Mouse (Mus musculus): ENCODE measurements around the gene Grm4. TPM values are rescaled to one million over a fixed set of nuclear protein-coding genes. Genes with fewer than 3 reads are reported as not detected.

The Grm4 gene
- polyA plus RNA-seq, 3 experiments from 2014 or later, result 0.09 TPM; not detected in 2

DNA sequence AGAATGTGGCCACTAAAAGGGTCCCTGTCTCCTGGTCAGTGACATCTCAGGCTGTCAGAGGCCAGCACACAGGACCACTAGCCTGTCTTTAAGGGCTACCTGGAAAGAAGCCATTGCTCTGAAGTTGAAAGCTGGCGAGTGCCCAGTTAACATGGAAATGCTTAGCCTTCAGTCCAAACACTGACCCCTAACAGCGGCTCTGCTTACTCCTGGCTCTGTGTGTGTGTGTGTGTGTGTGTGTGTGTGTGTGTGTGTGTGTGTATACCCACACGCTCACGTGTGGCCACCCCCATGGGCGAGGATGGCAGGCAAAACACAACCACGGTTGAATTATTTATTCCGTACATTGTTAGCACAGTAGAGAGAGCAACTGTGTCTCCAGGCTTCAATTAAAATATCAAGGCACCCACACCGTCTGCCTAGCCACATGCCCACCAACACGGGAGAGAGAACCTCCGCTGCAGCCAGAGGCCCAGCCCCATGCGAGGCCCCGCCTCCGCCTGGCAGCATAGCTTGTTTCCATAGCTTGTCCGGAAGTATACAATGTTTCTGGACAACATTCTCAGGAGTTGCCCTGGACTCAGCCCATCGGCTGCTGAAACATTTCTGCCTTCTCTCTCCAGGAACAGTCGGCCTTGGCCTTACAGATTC is 32.9 kb downstream of the Grm4 start:
- no peak for ATAC-seq

DNA sequence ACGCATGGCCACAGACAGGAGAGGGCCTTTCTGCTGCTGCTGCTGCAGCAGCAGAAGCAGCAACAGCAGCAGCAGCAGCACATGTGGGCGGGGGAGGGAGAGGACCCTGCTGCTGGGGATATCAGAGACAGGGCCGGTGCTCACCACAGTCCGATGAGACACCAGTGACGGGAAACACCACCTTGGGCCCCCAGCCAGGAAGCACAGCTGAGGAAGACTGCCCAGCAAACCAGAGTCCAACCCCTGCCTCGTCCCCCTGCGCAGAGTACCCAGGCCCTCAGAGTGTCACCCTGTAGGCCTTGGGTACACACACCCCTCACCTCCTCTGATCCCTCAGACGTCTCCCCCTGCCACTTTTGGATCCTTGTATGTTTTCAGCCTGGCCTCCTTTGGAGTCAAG is 35.3 kb downstream of the Grm4 start:
- no peak for ATAC-seq

DNA sequence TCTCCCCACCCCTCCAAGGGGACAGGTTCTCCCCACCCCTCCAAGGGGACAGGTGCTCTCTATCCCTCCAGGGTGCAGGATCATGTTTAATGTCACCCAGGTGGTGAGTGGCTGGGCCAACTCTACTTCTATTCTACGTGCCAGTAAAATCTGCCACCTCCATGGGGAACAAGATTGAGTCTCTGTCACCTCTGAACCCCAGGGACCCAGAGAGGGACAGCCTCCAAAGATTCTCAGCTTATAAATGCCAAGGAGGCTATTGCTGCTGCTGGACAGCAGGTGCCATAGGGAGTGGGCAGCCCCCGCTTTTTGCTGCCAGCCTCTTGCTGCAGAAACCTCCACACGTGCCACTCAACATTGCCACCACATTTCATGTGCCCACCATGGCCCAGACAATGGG is 37.6 kb downstream of the Grm4 start:
- no peak for ATAC-seq

DNA sequence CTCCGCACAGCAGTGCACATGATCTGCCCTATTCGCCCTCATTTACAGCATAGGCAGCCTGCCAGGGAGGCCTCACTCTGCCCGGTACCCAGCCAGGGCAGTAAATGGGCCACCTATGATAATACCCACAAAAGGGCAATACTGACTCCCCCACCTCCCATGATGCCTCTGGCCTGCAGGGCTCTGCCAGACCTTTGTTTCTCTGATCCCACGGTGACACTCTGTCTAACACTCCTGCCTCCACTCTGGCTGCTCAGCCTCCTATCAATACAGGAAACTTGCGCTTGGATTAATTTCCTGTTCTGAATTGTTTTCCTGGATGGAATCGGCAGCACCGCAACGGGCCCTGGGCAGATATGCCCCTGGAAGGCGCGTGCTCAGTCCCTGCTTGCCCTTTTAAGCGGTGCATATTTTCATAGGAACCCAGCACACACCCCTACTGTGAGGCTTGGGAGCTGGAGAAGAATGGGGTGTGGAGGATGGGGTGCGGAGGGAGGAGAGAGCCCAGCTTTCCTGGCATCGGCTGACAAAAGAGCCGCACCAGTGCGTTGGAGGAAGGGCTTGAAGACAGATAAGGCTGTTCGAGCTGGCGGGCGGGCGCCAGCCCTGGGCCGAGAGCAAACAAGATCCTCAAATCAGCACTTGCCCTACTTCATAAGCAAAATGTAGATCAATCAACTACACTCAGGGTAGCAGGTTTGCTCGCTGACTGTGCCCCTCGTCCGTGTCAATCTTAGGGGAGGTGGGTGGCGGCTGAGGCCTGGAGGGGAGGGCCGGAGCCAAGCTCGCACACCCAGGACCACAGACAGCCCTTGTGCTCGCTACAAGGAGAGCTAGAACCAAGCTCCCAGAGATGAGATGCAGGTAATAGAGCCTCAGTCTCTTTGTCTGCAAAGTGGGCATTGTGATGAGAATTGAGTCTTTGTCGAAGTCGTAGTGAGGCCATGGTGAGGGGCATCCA is 40.8 kb downstream of the Grm4 start:
- no peak for ATAC-seq

DNA sequence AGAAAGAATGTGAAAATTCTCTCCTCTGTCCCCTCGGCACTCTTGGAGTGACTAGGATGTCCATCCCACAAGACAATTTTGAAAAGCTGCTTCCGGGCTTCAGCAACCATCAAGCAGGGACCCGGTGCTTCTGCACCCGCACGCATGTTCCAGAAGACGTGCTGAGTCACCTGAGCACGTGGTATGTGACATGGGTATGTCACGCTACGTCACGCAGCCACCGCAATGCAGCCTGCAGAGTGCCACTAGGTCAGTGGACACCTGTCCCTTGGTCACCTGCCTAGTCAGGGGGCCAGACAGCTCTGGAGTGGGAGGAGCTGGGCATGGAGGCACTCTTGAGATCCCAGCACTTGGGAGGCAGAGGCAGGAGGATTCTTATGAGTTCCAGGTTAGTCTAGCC is 45.6 kb downstream of the Grm4 start:
- no peak for ATAC-seq

DNA sequence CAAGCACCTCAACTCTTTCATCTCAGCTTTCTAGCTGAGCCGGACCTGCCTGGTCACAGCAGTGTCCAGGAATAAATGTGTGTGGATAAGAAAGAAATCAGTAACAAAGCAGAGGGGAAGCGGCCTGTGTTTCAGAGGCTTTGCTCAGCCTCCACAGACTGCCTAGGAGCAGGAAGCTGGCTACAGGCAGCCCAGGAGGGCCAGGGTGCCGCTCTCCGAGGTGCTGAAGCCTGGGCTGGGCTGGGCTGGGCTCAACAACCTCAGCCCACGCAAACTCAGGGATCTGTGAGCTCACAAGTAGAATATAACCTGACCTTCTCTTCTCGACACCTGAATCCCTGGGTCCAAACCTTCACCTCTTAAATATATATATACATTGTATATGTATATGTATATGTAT is 54.6 kb downstream of the Grm4 start:
- no peak for ATAC-seq

DNA sequence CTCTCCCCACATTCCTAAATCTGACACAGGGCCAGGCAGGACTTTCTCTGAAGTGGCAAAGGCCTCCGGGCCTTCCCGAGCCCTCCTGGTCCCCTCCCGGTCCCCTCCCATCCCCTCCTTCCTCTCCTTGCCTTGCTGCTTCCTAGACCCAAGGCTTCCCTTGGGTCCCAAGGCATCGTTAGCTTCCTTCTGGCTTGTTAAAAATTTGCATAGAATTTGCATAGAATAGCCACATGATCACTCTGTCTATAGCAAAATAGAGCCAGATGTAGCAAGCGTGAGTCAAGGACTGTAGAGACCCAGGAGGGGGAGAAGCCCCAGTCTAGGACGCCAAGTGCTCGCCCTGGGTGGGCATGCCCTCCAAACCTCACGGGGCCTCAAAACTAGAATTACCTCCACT is 55.3 kb downstream of the Grm4 start:
- ATAC-seq, result no peak

DNA sequence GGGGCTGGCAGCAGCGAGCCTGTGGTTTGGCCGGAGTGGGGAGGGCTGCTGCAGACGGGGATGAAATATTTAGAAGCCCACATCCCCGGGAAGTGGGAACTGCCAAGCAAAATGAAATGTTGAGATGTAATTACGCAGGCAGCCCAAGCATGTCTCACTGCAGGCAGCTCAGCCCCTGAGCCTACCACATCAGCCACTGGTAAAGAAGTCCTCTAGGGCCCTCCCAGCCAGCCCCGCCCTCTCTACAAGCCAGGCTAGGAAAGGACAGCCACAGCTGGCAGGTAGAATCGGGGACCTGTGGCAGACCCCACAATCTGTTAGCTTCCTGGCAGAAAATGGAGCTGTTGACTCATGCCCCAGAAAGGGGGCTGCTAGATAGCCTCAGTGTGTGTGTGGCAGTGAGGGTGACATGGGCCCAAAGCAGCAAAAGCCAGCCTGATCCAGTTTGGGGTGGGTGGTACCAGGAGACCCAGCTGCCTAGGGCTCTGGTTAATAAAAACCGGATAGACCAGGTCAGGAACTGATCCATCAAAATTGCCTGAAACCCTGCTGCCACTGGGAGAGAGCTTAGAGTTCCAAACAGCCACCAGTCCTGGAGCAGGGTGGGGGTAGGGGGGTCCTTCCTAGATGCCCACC is 56.8 kb downstream of the Grm4 start:
- ATAC-seq, result no peak

DNA sequence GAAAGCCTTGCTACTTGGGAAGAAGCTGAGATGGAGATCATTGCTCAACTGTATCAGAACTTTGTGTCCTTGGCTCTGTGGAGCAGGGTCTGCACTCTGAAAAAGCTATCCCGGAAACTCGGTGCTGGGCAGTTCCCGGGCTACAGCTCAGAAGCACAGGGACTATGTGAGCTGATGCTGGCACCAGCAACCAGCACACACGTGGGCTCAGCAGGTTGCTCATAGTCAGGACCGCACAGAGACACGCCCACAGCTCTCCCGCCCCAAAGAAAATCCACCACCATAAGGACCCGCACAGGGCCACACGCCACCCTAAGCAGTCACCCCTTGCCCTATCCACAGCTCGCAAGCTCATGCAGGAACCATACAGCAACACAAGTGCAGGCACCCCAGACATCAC is 61.2 kb downstream of the Grm4 start:
- no peak for ATAC-seq

DNA sequence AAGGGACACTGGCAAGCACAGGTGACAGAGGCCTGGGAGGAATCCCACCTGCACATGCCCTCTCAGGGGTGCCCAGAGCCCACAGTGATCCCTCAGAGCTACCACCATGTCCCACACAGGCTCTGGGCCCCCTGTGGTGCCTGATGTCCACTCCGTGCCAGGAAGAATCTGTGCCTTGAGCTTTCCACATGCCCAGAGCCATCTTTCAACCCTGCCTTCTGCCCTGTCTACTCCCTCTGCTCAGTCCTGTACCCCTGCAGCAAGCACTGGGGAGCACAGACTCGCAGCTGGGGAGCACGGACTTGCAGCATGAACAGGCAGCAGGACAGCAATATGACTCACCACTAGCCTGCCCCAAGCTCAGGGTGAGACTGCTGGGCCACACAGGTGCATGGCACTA is 62.0 kb downstream of the Grm4 start:
- no peak for ATAC-seq

DNA sequence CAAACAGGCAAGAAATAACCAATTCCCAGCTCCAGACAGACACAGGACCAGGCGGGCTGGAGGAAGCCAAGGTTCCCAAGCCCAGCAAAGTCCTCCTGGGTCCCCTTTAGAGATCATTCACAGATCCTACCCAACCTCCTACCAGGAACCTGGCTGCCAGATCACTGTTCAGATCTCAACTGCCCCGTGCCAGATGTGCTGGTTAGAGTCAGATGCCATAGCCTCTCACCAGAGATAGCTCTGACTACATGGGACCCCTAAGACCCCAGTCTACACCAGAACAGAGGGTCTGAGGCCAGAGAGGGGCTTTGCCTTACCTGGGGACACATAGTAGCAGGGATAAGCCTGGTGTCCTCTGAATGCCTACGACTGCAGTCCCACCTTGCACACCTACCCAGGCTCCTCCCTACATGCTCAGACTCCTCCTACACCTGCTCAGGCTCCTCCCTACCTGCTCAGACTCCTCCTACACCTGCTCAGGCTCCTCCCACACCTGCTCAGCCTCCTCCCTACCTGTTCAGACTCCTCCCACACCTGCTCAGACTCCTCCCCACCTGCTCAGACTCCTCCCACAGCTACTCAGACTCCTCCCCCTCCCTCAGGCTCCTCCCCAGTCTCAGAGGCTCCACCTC is 63.2 kb downstream of the Grm4 start:
- no peak for ATAC-seq

DNA sequence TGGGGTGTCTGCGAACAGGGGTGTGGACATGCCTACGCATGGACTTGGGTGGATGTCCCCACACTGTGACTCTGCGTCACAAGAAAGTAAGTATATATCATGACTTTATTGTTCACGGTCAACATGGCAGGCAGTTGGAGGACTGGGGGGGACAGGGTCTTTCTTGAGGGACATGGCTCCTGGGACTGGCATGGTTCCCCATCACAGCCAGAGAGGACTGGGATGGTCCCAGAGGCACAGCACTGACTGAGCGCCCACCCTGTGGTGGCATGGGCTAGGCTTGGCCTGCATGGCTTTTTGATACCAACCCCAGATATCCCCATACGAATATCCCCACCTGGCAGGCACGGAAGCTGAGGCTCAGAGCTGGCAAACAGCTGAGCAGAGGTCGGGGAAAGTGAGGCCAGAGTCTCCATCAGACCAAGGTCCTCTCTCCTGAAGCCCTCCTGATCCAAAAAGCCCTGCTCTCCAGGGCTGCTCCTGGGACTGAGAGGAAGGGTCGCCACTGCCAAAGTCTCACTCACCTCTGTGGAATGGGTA is 64.1 kb downstream of the Grm4 start:
- ATAC-seq, result no peak

DNA sequence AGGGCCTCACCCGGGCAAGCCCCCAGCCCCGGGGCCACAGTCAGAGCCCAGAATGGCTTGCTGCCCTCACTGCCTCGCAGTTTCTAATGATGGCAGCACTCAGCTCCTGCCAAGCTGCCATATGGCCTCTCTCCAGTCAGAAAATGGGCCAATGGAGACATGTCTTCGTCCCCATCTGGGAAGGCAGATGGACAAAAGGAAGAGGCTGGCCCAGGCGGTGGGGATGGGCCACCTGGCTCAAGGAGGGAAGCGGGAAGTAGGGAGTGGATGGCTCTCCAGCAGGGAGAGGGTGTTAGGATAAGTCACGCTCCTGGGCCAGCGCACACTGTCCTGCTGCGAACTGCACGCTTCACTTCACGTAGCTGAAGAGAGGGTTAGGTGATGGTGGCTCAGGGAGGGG is 64.8 kb downstream of the Grm4 start:
- ATAC-seq, result no peak

DNA sequence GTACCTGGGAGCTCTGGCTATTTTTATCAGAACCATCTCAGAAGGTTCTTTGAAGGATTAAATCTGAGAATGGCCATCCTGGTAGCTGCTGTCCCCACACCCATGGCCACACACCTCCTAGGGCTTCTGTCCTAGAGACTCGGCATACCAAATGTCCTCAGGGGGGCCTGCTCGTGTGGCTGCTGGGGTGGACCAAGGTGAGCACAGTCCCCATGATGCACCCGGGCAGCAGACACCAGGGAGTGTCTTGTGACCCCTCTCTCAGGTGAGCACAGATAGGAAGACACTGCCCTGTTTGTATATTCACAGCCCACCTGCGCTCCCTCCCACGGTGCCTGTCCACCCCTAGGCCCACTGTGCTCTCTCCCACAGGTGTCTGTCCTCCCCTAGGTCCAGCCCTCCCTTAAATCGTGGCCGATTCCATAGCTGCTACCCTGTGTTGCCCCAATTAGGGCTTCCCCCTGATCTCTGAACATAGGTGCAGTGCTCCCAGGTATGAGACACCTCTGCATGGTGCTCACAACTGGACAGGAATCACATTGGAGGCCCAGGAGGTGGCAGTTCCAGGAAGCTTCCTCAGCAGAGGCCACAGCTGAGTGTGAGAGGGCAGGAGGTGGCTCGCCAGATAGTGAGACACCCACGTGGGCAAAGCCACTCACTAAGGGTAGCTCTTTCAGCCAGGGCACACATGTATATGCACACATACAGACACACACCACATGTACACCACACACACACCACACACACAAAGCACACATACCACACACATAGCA is 66.0 kb downstream of the Grm4 start:
- ATAC-seq, result no peak

DNA sequence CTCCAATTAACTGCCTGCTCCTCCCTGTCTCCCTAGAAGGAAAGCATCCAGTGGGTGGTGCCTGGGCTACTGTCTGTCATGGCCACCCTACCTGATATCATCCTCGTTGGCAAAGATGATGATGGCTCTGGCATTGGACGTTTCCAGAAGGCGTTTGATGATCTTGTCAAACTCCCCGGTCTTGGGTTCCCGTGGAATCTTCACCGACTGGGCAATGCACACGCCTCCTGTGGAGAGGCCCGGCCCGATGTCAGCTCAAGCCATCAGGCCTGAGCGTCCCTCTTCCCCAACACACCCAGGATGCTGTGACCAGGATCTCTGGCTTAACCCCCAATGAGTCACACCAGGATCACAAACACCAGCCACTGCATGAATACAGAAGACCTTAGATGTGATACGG is 66.8 kb downstream of the Grm4 start:
- ATAC-seq, result no peak

DNA sequence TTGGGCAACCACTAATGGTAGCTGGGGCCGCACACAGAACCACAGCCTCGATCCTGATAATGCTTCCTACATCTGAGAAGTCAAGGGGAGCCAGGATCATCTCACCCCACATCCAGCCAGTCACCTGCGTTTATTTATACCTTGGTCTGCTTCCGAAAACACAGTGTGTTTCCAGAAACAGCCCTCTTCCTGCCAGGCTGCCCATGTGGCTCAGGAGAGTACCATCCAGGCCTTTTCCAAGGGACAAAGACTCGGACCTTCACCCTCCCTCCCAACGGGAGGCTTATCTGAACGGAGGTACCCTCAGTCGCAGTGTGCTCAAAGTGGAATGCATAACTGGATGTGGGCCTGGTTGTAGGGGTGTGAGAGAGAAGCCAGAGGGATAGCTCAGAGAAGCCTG is 68.2 kb downstream of the Grm4 start:
- no peak for ATAC-seq

DNA sequence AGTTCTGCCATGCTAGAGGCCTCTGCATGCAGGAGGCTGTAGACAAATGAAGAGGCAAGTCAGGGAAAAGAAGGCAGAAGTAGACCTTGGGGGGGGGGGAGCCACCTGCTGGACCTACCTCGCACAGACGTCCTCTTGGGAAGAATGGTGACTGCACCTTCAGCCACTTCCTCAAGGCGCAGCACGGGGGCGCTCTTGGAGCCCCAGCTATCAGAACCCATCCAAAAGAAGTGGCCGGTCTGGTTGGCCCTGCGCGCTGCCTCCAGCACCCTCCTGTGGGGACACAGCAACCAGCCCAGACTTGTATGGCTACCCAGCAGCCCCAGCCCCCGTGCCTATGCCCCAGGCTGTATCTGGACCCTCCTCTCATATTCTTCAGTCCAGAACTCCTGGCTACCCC is 69.4 kb downstream of the Grm4 start:
- no peak for ATAC-seq

DNA sequence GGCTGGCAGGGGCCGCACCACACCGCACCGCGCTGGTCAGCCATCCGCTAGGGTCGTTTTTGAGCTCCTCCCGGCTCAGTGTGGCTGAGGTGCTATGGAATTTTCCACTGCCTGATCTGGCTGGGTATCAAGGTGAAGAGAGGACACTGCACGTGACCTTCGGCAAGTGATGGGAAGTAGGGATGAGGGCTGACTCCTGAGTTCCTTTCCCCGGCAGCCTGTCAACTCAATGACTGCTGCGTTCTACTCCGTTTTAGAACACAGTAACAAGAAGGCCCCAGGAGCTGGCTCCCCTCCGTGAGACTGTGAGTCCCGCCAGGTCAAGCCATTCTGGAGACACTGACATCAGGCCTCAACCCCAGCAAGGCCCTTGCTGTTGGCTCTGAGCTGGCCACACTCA is 70.0 kb downstream of the Grm4 start:
- no peak for ATAC-seq

DNA sequence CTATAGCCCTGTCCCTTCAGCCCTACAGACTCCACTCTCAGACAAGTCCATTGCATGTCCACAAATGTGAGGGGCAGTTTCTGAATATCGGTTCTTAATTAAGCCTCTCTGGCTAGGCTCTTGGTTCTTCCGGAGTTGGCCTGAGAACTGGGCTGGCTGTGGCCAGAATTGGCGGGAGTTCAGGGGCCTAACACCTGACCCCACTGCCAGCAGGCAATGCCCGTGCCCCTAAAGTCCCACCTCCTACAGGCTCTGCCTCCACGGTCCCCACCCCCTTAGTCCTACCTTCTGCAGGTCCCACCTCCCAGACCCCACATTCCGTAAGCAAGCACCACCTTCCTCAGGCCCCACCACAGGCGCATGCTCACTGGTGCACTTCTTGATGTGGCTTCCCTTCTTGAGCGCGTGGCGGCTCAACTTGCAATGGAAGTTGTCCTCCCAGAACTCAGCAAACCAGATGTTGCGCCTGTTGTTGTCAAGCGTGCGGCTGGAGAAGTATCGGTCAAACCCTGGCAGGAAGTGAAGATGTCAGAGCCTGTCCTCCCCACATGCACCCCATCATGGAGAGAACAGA is 71.4 kb downstream of the Grm4 start:
- ATAC-seq, result no peak

DNA sequence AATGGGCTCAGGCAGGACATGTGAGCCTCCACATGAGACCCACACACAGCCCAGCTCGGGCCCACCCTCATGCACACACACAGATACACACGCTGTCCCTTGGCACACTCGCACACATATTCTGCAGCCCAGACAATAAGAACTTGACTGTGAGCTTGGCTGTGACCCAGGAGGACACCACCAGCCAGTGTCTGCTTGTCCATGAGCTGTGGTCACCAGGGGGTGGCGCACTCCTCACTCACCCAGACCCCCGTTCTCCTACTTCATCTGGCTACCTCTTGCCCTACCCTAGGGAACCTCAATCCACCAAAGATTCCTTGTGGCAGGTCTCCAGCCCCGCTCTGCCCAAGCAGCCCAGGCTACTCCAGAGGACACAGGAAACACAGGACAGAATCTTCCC is 72.5 kb downstream of the Grm4 start:
- ATAC-seq, result no peak

DNA sequence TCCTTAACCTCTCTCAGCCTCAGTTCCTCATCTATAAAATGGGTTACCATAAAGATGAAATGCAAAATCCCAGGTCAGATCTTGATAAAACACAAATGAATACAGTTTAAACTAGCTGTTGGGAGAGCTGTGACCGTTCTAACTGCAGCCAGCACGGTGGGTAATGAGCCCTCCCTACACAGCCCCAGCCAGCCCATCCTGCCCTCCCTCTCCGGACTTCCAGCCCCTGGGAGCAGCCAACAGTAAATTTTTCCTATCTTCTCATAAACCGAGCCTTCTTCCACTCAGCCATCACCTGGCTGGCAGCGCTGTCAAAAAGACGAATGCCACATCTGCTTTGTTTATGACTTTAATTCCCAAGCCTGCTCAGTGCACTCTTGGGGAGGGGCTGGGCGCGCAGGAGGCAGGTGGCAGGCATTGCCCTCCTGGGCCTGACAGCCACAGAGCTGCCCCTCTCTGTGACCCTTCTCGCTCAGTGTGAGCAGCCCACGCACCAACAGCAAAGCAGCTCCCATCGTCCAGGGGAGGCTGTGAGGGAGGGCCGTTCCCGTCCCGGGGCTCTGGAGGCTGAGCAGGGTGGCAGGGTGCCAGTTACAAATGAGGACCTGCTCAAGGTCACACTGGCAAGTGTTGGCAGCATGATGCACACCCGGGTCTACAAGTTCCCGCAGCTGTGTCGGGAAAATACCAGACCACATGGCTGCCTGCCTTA is 75.7 kb downstream of the Grm4 start:
- no peak for ATAC-seq
